16 mouse cellular contexts compared by ENCODE assay signal in the genomic region with DNA sequence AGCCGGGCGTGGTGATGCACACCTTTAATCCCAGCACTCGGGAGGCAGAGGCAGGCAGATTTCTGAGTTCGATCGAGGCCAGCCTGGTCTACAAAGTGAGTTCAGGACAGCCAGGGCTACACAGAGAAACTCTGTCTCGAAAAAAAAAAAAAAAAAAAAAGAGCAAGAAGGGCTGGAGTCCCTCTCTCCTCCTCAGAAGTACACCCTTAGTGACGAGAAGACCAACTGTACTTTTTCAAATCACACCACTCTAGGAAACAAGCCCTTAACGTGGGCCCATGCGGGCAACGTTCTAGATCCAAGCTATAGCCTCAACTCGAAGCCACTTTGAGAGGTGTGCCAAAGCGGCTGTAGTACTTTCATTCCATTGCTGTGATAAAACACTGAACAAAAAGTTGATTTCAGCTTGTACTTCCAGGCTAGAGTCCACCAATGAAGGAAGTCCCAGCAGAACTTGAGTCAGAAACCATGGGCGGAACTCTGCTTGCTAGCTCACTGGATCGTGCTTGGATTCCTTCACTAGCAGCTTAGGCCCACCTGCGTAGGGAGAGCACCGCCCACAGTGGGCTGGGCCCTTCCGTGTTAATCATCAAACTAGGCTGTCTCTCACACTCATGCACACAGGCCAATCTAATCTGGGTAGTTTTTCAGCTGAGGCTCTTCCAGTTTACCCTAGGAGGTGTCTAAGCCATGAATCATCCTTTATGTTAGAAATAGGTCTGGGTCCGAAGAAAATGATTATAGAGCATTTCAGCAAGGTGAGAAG. TPM values are rescaled to one million over a fixed set of nuclear protein-coding genes. Genes with fewer than 3 reads are reported as not detected.
"Had no signal": no experiment of that assay in that cellular context is flagged by ENCODE, and none has a peak within 500 bp of the region (broad histone marks: within the 10 kb centered on the region; RNA-seq: fewer than 3 reads in every experiment).

No protein-coding gene starts in this region.

- ATAC-seq: liver, postnatal 0 days; midbrain, embryonic 16.5 days had no signal

- H3K4me2 ChIP-seq: limb, embryonic 15.5 days; liver, embryonic 13.5 days; lung, embryonic 15.5 days; midbrain, embryonic 12.5 days; neural tube, embryonic 13.5 days had no signal

- H3K27ac ChIP-seq: left cerebral cortex, adult 2 months; limb, embryonic 15.5 days; liver, embryonic 13.5 days; lung, embryonic 15.5 days; macrophage; midbrain, embryonic 12.5 days; neural tube, embryonic 13.5 days had no signal

- H3K4me1 ChIP-seq: limb, embryonic 15.5 days; liver, embryonic 13.5 days; lung, embryonic 15.5 days; megakaryocyte, embryonic 14.5 days; midbrain, embryonic 12.5 days; neural tube, embryonic 13.5 days had no signal

- DNase-seq: kidney, adult 9 months; kidney, postnatal 10 days; liver, embryonic 13.5 days; liver, postnatal 0 days; lung, postnatal 14 days; retina, postnatal 1 day; right cerebral cortex, postnatal 25 days; thymus, postnatal 4 days had no signal

- H3K9ac ChIP-seq: limb, embryonic 15.5 days; liver, embryonic 13.5 days; liver, postnatal 0 days; lung, embryonic 15.5 days; midbrain, embryonic 12.5 days; neural tube, embryonic 13.5 days had no signal

- H3K9me3 ChIP-seq: limb, embryonic 15.5 days; liver, embryonic 13.5 days; lung, embryonic 15.5 days; megakaryocyte, embryonic 14.5 days; midbrain, embryonic 12.5 days; neural tube, embryonic 13.5 days had no signal

- H3K4me3 ChIP-seq: left cerebral cortex, adult 2 months; limb, embryonic 15.5 days; liver, embryonic 13.5 days; lung, embryonic 15.5 days; megakaryocyte, embryonic 14.5 days; midbrain, embryonic 12.5 days; neural tube, embryonic 13.5 days had no signal

- H3K36me3 ChIP-seq: limb, embryonic 15.5 days; liver, embryonic 13.5 days; lung, embryonic 15.5 days; midbrain, embryonic 12.5 days; neural tube, embryonic 13.5 days had no signal

- H3K27me3 ChIP-seq: limb, embryonic 15.5 days; liver, embryonic 13.5 days; lung, embryonic 15.5 days; midbrain, embryonic 12.5 days; neural tube, embryonic 13.5 days had no signal

RNA-seq across cellular contexts. Expression of a gene that starts 8.6 kb away (rescaled TPM):
- polyA plus RNA-seq: macrophage had no signal
